Mouse (Mus musculus): ENCODE results near the gene Rassf8. TPM values are rescaled to one million over a fixed set of nuclear protein-coding genes. Genes with fewer than 3 reads are reported as not detected.

Rassf8 gene
- polyA plus RNA-seq, 1 experiment from 2014 or later: 7.0 TPM

Other genes starting within 250 kb of the Rassf8 start
- gene Lmntd1, start 132.4 kb upstream of the Rassf8 start, polyA plus RNA-seq (2016; fragmentation: Nextera tagmentation; extraction: Ambion mirVana): 0.39 and 0.58 TPM in 2 replicates
- gene Tuba3b, start 131.0 kb upstream of the Rassf8 start, polyA plus RNA-seq (2016; fragmentation: Nextera tagmentation; extraction: Ambion mirVana): not detected in 2 replicates
- 2.4 and 2.9 TPM in 2 replicates for gene Bhlhe41, start 118.8 kb downstream of the Rassf8 start, polyA plus RNA-seq (2016; fragmentation: Nextera tagmentation; extraction: Ambion mirVana)
- 6.2 and 7.8 TPM in 2 replicates for gene Sspn, start 184.9 kb downstream of the Rassf8 start, polyA plus RNA-seq (2016; fragmentation: Nextera tagmentation; extraction: Ambion mirVana)

Data from hindbrain, embryonic 12.5 days (tissue).